Mouse (Mus musculus): ENCODE results near the gene Acacb. TPM values are rescaled to one million over a fixed set of nuclear protein-coding genes. Genes with fewer than 3 reads are reported as not detected.

Acacb gene
- total RNA-seq, 2 experiments from 2014 or later = 1.3 TPM; not detected in 1

DNA sequence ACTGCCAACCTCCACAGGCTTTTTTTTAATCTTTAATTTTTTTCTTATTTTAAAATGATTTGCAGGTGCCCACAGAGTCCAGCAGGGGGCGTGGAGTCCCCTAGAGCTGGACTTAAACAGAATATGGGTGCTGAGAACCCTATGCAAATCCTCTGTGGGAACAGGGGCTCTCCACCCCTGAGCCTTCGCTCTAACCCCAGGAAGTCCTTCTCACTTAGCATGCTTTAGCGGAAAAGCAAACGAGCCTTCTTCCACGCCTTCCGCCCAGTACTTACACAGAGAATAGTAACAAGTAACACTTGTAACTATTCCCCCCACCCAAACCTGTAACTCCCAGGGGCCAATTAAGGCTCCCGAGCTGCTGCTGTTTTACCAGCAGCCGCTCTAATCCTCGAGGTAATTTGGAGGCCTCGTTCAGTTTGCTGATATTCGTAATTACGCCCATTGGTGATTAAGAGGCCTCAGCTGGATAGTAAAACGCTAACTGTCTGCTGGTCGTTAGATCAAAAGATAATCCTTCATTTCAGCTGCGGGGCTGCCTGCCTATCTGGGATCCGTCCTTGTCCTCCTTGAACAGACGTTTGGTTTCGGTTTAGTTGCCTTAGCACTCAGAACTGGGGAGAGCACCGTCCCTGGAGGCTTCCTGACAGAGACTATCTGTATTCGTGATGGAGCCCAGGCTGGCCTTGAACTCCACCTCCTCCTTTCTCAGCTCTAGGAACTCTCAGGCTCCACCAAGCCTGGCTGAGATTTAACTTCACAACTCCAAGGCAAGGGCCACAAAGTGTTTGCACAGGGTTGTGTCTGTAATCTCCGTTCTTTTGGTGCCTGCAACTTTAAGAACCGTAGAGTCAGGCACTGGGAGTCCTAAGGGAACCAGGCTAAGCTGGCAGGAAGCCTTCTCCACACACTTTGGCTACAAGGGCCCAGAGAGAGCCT, 150.6 kb downstream of the Acacb start:
- no peak for ATAC-seq (replicated peaks; ENCODE audit: low FRiP score, poor library complexity, severe bottlenecking)

DNA sequence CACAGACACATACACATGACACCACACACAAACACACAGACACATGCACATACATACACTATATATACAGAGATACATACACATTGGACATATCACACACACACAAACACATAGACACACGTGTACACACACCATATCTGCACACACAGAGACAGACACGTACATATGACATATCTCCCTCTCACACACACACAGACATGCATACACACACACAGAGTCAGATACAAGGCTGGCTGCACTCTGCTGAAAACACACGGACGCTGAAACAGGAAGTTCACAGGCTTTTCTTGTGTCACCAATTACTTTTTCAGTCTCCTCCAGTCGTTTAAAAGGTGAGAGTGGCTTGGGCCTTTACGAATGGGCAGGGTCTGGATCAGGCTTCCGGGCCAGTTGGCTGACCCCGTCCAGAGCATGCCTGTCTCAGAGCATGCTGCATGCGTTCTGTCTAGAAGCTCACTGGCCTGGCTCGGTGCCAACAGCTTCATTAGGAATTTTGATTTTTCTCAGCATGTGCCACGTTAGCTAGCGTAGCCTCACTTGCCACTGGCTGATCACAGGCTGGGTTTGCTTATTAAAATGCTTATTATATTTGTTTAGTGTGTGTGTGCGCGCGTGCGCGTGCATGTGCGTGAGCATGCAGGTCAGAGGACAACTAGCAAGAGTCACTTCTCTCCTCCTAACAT, 152.0 kb downstream of the Acacb start:
- ATAC-seq (replicated peaks; ENCODE audit: low FRiP score, poor library complexity, severe bottlenecking) = no peak

- no peak for ATAC-seq (replicated peaks; ENCODE audit: low FRiP score, poor library complexity, severe bottlenecking)
Measured at GRCm38 (mm10) chr5:114299156-114299855, 153.0 kb downstream of the Acacb start.

- ATAC-seq (replicated peaks; ENCODE audit: low FRiP score, poor library complexity, severe bottlenecking) = no peak
Measured at GRCm38 (mm10) chr5:114299883-114300610, 153.7 kb downstream of the Acacb start.

Other genes with a start within 250 kb of the Acacb start
- gene Coro1c, start 237.8 kb upstream of the Acacb start, total RNA-seq (2015; ENCODE audit: low replicate concordance) = 32.7 and 52.3 TPM in 2 replicates
- 43.4 and 52.9 TPM in 2 replicates for gene Coro1c, start 237.8 kb upstream of the Acacb start, total RNA-seq (2017; ENCODE audit: low replicate concordance)
- 21.3 and 31.9 TPM in 2 replicates for gene Ssh1, start 152.6 kb upstream of the Acacb start, total RNA-seq (2015; ENCODE audit: low replicate concordance)
- gene Ssh1, start 152.6 kb upstream of the Acacb start, total RNA-seq (2017; ENCODE audit: low replicate concordance) = 30.9 and 43.1 TPM in 2 replicates
- gene Dao, start 142.8 kb upstream of the Acacb start, total RNA-seq (2015; ENCODE audit: low replicate concordance) = not detected in 2 replicates
- not detected in 2 replicates for gene Dao, start 142.8 kb upstream of the Acacb start, total RNA-seq (2017; ENCODE audit: low replicate concordance)
- gene Usp30, start 81.1 kb upstream of the Acacb start, total RNA-seq (2015; ENCODE audit: low replicate concordance) = 1.8 and 5.0 TPM in 2 replicates
- 0.68 and 0.77 TPM in 2 replicates for gene Usp30, start 81.1 kb upstream of the Acacb start, total RNA-seq (2017; ENCODE audit: low replicate concordance)
- not detected in 2 replicates for gene Svop, start 55.0 kb upstream of the Acacb start, total RNA-seq (2015; ENCODE audit: low replicate concordance)
- 0.13 TPM in 1 of 2 replicates, not detected in the other for gene Svop, start 55.0 kb upstream of the Acacb start, total RNA-seq (2017; ENCODE audit: low replicate concordance)
- gene Alkbh2, start 18.3 kb upstream of the Acacb start, total RNA-seq (2015; ENCODE audit: low replicate concordance) = 1.7 and 7.9 TPM in 2 replicates
- gene Alkbh2, start 18.3 kb upstream of the Acacb start, total RNA-seq (2017; ENCODE audit: low replicate concordance) = not detected in 2 replicates
- gene Ung, start 16.1 kb upstream of the Acacb start, total RNA-seq (2015; ENCODE audit: low replicate concordance) = 1.1 and 3.4 TPM in 2 replicates
- gene Ung, start 16.1 kb upstream of the Acacb start, total RNA-seq (2017; ENCODE audit: low replicate concordance) = 1.7 and 5.5 TPM in 2 replicates
- not detected in 2 replicates for gene Foxn4, start 127.3 kb downstream of the Acacb start, total RNA-seq (2015; ENCODE audit: low replicate concordance)
- gene Foxn4, start 127.3 kb downstream of the Acacb start, total RNA-seq (2017; ENCODE audit: low replicate concordance) = not detected in 2 replicates
- not detected in 2 replicates for gene Myo1h, start 142.6 kb downstream of the Acacb start, total RNA-seq (2015; ENCODE audit: low replicate concordance)
- gene Myo1h, start 142.6 kb downstream of the Acacb start, total RNA-seq (2017; ENCODE audit: low replicate concordance) = not detected in 2 replicates
- gene Kctd10, start 234.0 kb downstream of the Acacb start, total RNA-seq (2015; ENCODE audit: low replicate concordance) = 5.0 and 10.5 TPM in 2 replicates
- gene Kctd10, start 234.0 kb downstream of the Acacb start, total RNA-seq (2017; ENCODE audit: low replicate concordance) = 11.4 and 12.7 TPM in 2 replicates
- gene Ube3b, start 234.1 kb downstream of the Acacb start, total RNA-seq (2015; ENCODE audit: low replicate concordance) = 19.3 and 27.0 TPM in 2 replicates
- gene Ube3b, start 234.1 kb downstream of the Acacb start, total RNA-seq (2017; ENCODE audit: low replicate concordance) = 12.9 and 21.7 TPM in 2 replicates